Mouse (Mus musculus) brain, embryonic 14.5 days (tissue): ENCODE measurements around the gene Susd3.

Experiments
- CTCF ChIP-seq: fragments of 200-500 bp; IDR thresholded peaks from 2 replicates; pipeline ENCODE4 v1.5.1; 2012; ENCODE audit warnings: inconsistent platforms, mild to moderate bottlenecking, moderate library complexity, borderline replicate concordance; ENCODE audit not compliant: insufficient read depth, insufficient read length; ENCODE audit errors: extremely low read depth
- POLR2A ChIP-seq: fragments of 200-500 bp; IDR thresholded peaks from 2 replicates; pipeline ENCODE4 v1.6.1; 2012; ENCODE audit warnings: mild to moderate bottlenecking, inconsistent platforms, borderline replicate concordance; ENCODE audit not compliant: poor library complexity, insufficient read depth, insufficient read length, severe bottlenecking; ENCODE audit errors: extremely low read depth

DNA sequence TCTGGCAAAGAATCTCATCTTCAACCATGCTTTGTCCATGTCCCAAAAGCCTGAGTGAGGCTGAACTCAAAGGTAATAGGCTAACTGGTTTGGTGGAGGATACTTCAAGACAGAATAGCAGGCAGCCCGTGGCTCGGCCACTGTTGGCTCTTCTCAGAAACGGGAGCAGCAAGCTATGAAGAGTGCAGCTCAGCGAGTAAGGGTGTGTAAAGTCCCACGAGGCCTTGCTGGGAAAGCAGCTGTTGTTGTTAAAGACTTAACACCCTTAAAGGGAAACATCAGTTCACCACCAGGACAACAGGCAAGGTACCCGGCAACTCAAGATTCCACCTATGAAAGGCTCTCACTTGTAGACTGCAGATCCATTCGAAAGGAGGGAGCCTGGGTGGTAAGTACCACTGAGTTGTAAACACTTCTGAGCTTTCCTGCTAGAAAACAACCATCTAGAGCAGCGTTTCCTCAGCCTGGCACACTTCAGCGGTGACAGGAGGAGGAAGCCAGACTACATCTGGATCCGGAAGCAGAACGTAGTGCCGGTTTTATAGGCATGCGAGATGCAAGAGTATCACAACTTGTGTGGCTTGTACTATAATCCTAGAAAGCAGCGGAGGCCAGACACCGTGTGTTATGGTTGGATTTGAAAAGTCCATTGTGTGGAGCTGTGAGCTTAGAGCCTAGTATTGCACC, 11.7 kb upstream of the Susd3 start:
- TF ChIP-seq CTCF, result no peak
- TF ChIP-seq POLR2A, result no peak
